Comparison of ENCODE assay signal across 7 mouse cellular contexts in the genomic region with DNA sequence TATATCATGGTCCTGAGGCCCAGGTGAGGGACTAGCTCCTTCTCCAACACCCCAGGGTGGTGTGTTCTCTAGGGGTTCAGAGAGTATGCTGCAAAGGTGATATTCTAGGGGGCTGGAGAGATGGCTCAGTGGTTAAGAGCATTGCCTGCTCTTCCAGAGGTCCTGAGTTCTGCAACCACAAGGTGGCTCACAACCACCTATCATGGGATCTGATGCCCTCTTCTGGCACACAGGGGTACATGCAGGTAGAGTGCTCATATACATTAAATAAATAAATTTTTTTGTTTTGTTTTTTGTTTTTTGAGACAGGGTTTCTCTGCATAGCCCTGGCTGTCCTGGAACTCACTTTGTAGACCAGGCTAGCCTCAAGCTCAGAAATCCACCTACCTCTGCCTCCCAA.
A peak's percentile ranks its signal among the peaks of the same experiment; 100 is the strongest.
DNase-seq lines count a peak whose midpoint lies in the region; ATAC-seq and TF ChIP-seq lines count a peak whose summit lies in the region.
"Not testable (repeated sequence)": the region's sequence is repeated elsewhere in the genome, so short reads cannot be mapped to it uniquely, and the experiment has no call there.

No protein-coding gene starts in this region.

- not testable (repeated sequence) for H3K9ac ChIP-seq in CH12.LX (ENCODE audit: insufficient read depth, low read depth); heart, adult 2 months (ENCODE audit: low read depth, low read length); liver, embryonic 14.5 days (replicated peaks)

- H3K4me1 ChIP-seq in CH12.LX (ENCODE audit: control insufficient read depth in 1 of 2, insufficient read depth in 2 of 2) = peaks cover 23 to 36% of the 10 kb centered on the region in 2 experiments
- H3K4me1 ChIP-seq in bone marrow macrophage, adult 2 months (ENCODE audit: control insufficient read depth, insufficient read depth, low read length); heart, adult 2 months (ENCODE audit: control insufficient read depth, insufficient read depth, low read length); kidney, adult 2 months (ENCODE audit: control insufficient read depth, insufficient read depth, low read length); liver, embryonic 14.5 days (replicated peaks; ENCODE audit: control insufficient read depth in 2 of 2, insufficient read depth in 2 of 2, low read length in 1 of 2): not testable (repeated sequence)

- in situ Hi-C loops in CH12.LX (cut with MboI; ENCODE audit: low pct_ligation_motif_present, low pct_unique_long_range_greater_than_20kb, low sequenced_read_pairs) = not testable (repeated sequence)

- TF ChIP-seq EP300 in CH12.LX (IDR thresholded peaks at IDR 0.05; ENCODE audit: low read length); heart, adult 2 months (IDR thresholded peaks at IDR 0.05; ENCODE audit: insufficient read depth, low read depth, low read length); liver, embryonic 14.5 days (IDR thresholded peaks at IDR 0.05; ENCODE audit: low read depth): not testable (repeated sequence)

- ATAC-seq in liver, embryonic 14.5 days (ENCODE audit: insufficient read depth) = not testable (repeated sequence)

- not testable (repeated sequence) for H3K4me3 ChIP-seq in CH12.LX (replicated peaks in 1 of 3; ENCODE audit: low read depth in 2 of 3, low read length in 2 of 3, poor library complexity in 1 of 3); bone marrow macrophage, adult 2 months (ENCODE audit: insufficient read depth, low read length); heart, adult 2 months; kidney, adult 2 months (ENCODE audit: insufficient read depth, low read depth, low read length); liver, embryonic 14.5 days (ENCODE audit: insufficient read depth in 1 of 2, low read depth in 2 of 2, low read length in 2 of 2)

- H3K27me3 ChIP-seq in CH12.LX (replicated peaks); heart, adult 2 months (ENCODE audit: control insufficient read depth, insufficient read depth, low read length); kidney, adult 2 months (replicated peaks; ENCODE audit: control insufficient read depth, insufficient read depth, low read length); liver, embryonic 14.5 days (ENCODE audit: control insufficient read depth, insufficient read depth, low read length): not testable (repeated sequence)

- peak; percentile 38 for TF ChIP-seq RAD21 in CH12.LX (IDR thresholded peaks at IDR 0.05; ENCODE audit: low read depth, low read length)

- intact Hi-C loops in heart, adult 2 months (cut with DNase I) = loop anchor here (5.0 kb wide), 1 partner anchor 78 kb away; no protein-coding TSS in a partner anchor

- H3K79me2 ChIP-seq in CH12.LX (replicated peaks; ENCODE audit: control insufficient read depth, extremely low read depth, insufficient read depth, poor library complexity, severe bottlenecking); heart, adult 2 months (replicated peaks; ENCODE audit: control insufficient read depth, insufficient read depth, low read length): not testable (repeated sequence)

- peaks cover 21% of the 10 kb centered on the region for H3K9me3 ChIP-seq in CH12.LX (replicated peaks; ENCODE audit: low read length)
- H3K9me3 ChIP-seq in liver, embryonic 14.5 days (ENCODE audit: control insufficient read depth, low read length) = not testable (repeated sequence)

- TF ChIP-seq POLR2A in CH12.LX (IDR thresholded peaks at IDR 0.05; ENCODE audit: low read depth, low read length); bone marrow macrophage, adult 2 months (IDR thresholded peaks at IDR 0.05; ENCODE audit: borderline replicate concordance, low read depth, low read length); heart, adult 2 months (IDR thresholded peaks at IDR 0.05; ENCODE audit: insufficient read depth, low read depth, low read length); kidney, adult 2 months (IDR thresholded peaks at IDR 0.05; ENCODE audit: low read depth, low read length): not testable (repeated sequence)

- TF ChIP-seq CTCF in CH12.LX (conservative IDR thresholded peaks at IDR 0.05 in 1 of 2, IDR thresholded peaks at IDR 0.05 in 1 of 2; ENCODE audit: low read depth in 2 of 2, low read length in 2 of 2) = peak in 1 of 2 experiments; percentile 73; a peak in 2 of 4 replicates
- 0 out of 2 replicates have a peak, but pooled peaks have one; percentile 15 for TF ChIP-seq CTCF in bone marrow macrophage, adult 2 months (IDR thresholded peaks at IDR 0.05; ENCODE audit: low read depth, low read length)
- peak; percentile 44 for TF ChIP-seq CTCF in heart, adult 2 months (IDR thresholded peaks at IDR 0.05)
- peak; percentile 43 for TF ChIP-seq CTCF in kidney, adult 2 months (conservative IDR thresholded peaks at IDR 0.05; ENCODE audit: insufficient read depth, insufficient read length, low read depth, low read length)
- TF ChIP-seq CTCF in liver, embryonic 14.5 days (IDR thresholded peaks at IDR 0.05; ENCODE audit: low read depth) = peak; percentile 49

- not testable (repeated sequence) for DNase-seq in CH12.LX (ENCODE audit: extremely low read depth); heart, adult 2 months; kidney, adult 2 months; liver, embryonic 14.5 days (ENCODE audit: low read depth in 3 of 3, low spot score in 3 of 3)
- peak; percentile 6 for DNase-seq in MEL-GATA-1-ER (ENCODE audit: extremely low read depth, low read depth)
- peak; percentile 30 for DNase-seq in naive thymus-derived CD4-positive, alpha-beta T cell, adult 2 months (ENCODE audit: low read depth)

- dilution Hi-C loops in CH12.LX (cut with MboI; ENCODE audit: extremely low pct_ligation_motif_present, extremely low pct_unique_long_range_greater_than_20kb, low sequenced_read_pairs) = not testable (repeated sequence)

- not testable (repeated sequence) for H3K4me2 ChIP-seq in CH12.LX (ENCODE audit: insufficient read depth, low read depth, poor library complexity, severe bottlenecking); liver, embryonic 14.5 days (ENCODE audit: low read depth)

- not testable (repeated sequence) for H3K36me3 ChIP-seq in CH12.LX (replicated peaks in 1 of 2; ENCODE audit: control insufficient read depth in 1 of 2, insufficient read depth in 1 of 2, low read length in 1 of 2); heart, adult 2 months (ENCODE audit: control insufficient read depth, insufficient read depth, low read length); kidney, adult 2 months (ENCODE audit: control insufficient read depth, insufficient read depth, low read length); liver, embryonic 14.5 days (replicated peaks; ENCODE audit: control insufficient read depth, insufficient read depth, low read depth)

- H3K27ac ChIP-seq in CH12.LX (ENCODE audit: insufficient read depth, low read depth); bone marrow macrophage, adult 2 months (ENCODE audit: insufficient read depth, low read depth, low read length); heart, adult 2 months; kidney, adult 2 months (ENCODE audit: insufficient read depth, low read depth, low read length); liver, embryonic 14.5 days: not testable (repeated sequence)

TF ChIP-seq in CH12.LX, 34 proteins besides CTCF, POLR2A, EP300 and RAD21:
- peak; percentile 63 for TF ChIP-seq SMC3 (IDR thresholded peaks at IDR 0.05; ENCODE audit: low read depth, low read length)
